ENCODE assay signal across 7 mouse cellular contexts in the genomic region with DNA sequence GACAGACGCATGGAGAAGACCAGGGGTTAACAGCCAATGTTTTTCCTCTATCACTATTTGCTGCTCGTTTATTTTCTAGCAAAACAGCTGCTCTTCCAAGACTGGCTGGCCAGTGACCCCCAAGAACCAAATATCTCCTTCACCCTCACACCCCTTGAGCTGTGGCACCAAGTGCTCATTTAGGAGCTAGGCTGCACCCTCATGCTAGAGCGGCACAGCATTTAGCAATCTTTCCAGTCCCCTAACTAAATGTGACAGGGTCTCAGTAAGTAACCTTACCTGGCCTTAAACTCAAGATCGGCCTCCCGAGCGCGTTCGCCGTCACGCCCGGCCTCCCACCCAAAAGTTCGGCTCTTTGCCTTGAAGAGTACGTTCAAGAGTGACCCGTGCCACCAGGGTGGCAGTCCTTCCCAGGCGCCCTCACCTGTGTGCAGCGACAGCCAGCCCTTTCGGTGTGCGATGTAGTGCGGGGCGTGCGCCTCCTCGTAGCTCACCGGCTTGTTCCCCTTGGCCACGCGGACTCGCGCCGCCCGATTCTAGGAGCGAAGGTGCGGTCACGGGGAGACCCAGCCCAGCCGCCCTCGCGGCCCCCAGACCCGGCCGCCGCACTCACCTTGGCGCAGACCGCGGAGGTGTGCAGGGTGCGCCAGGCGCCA. TPM values are rescaled to one million over a fixed set of nuclear protein-coding genes. Genes with fewer than 3 reads are reported as not detected.
DNase-seq lines count a peak whose midpoint lies in the region; ATAC-seq lines count a peak whose summit lies in the region.

No protein-coding gene starts in this region.

- no peaks in the 10 kb centered on the region for H3K27me3 ChIP-seq in embryonic facial prominence, embryonic 13.5 days
- H3K27me3 ChIP-seq in intestine, embryonic 14.5 days (replicated peaks; ENCODE audit: control insufficient read depth, insufficient read depth, low read length), result no peaks in the 10 kb centered on the region

- peak; percentile 68 for ATAC-seq in embryonic facial prominence, embryonic 13.5 days (ENCODE audit: insufficient number of reproducible peaks, insufficient read depth, low FRiP score, low TSS enrichment, low read depth)
- peak; percentile 81 for ATAC-seq in intestine, embryonic 14.5 days (replicated peaks; ENCODE audit: low FRiP score, low TSS enrichment, low read depth)

- under 1% methylated on average over 43 of the region's 43 CpGs for WGBS in embryonic facial prominence, embryonic 13.5 days
- WGBS in intestine, embryonic 14.5 days, result 1% methylated on average over 43 of the region's 43 CpGs

- peak overlapping the region; percentile 76 for H3K4me2 ChIP-seq in embryonic facial prominence, embryonic 13.5 days
- peak overlapping the region; percentile 95 for H3K4me2 ChIP-seq in intestine, embryonic 14.5 days (ENCODE audit: low read length)

- H3K36me3 ChIP-seq in embryonic facial prominence, embryonic 13.5 days, result peaks cover 25% of the 10 kb centered on the region
- peaks cover 18% of the 10 kb centered on the region; the same call in 1 of the 2 replicates for H3K36me3 ChIP-seq in intestine, embryonic 14.5 days (ENCODE audit: control insufficient read depth, insufficient read depth, low read length)

- H3K9me3 ChIP-seq in embryonic facial prominence, embryonic 13.5 days, result no peaks in the 10 kb centered on the region
- no peaks in the 10 kb centered on the region for H3K9me3 ChIP-seq in intestine, embryonic 14.5 days (ENCODE audit: control insufficient read depth, low read length)

- H3K4me3 ChIP-seq in embryonic facial prominence, embryonic 13.5 days, result peak overlapping the region; percentile 78
- peak overlapping the region; percentile 69 for H3K4me3 ChIP-seq in intestine, embryonic 14.5 days (ENCODE audit: low read depth, low read length)

- intact Hi-C loops in left cerebral cortex, postnatal 25 days (cut with DNase I), result loop anchor here (5.0 kb wide), 2 partner anchors 165 to 220 kb away; partner anchors contain the start of gene Ccdc117

- peak; percentile 39 to 57 for DNase-seq in left cerebral cortex, postnatal 25 days (ENCODE audit: low spot score in 2 of 2)
- no peak for DNase-seq in left cerebral cortex, adult 11 months (ENCODE audit: low spot score)
- DNase-seq in R1 (ENCODE audit: low read depth, low spot score), result peak; percentile 56
- peak; percentile 79 for DNase-seq in intestine, embryonic 14.5 days (ENCODE audit: low spot score)
- peak; percentile 9 for DNase-seq in lung, postnatal 25 days (ENCODE audit: low spot score)
- peak; percentile 62 to 76 for DNase-seq in spleen, postnatal 10 days (ENCODE audit: low spot score in 2 of 2)

- H3K4me1 ChIP-seq in embryonic facial prominence, embryonic 13.5 days, result peaks cover 13% of the 10 kb centered on the region
- H3K4me1 ChIP-seq in intestine, embryonic 14.5 days (replicated peaks; ENCODE audit: control insufficient read depth, insufficient read depth, low read length), result peaks cover 13% of the 10 kb centered on the region; the same call in 1 of the 2 replicates

- peak overlapping the region; percentile 57 for H3K27ac ChIP-seq in embryonic facial prominence, embryonic 13.5 days
- H3K27ac ChIP-seq in intestine, embryonic 14.5 days (ENCODE audit: low read depth), result peak overlapping the region; percentile 43; the same call in 1 of the 2 replicates

- H3K9ac ChIP-seq in embryonic facial prominence, embryonic 13.5 days, result peak overlapping the region; percentile 89
- H3K9ac ChIP-seq in intestine, embryonic 14.5 days (ENCODE audit: low read length), result peak overlapping the region; percentile 90

RNA-seq across cellular contexts. Expression of gene Mrps24, which starts 8.5 kb away (rescaled TPM):
- 10 to 100 TPM; 69.2 to 76.5 TPM for total RNA-seq in left cerebral cortex, postnatal 25 days (2021)
- polyA plus RNA-seq in embryonic facial prominence, embryonic 13.5 days (2015; fragmentation: Nextera tagmentation; extraction: Ambion mirVana), result 180 and 187 TPM in 2 replicates
- polyA plus RNA-seq in intestine, embryonic 14.5 days (2014; fragmentation: Nextera tagmentation; extraction: Ambion mirVana), result 229 and 246 TPM in 2 replicates

RNA-seq across cellular contexts. Expression of gene Urgcp, which starts 55.2 kb away (rescaled TPM):
- total RNA-seq in left cerebral cortex, postnatal 25 days (2021), result 10 to 100 TPM; 60.6 to 67.4 TPM
- polyA plus RNA-seq in embryonic facial prominence, embryonic 13.5 days (2015; fragmentation: Nextera tagmentation; extraction: Ambion mirVana), result 28.6 and 28.7 TPM in 2 replicates
- polyA plus RNA-seq in intestine, embryonic 14.5 days (2014; fragmentation: Nextera tagmentation; extraction: Ambion mirVana), result 17.6 and 18.2 TPM in 2 replicates
